Mouse (Mus musculus) heart, embryonic 11.5 days (tissue): ENCODE measurements at regions not wholly inside any gene's neighbourhood (a gene's known extent, or its start where the extent isn't known, plus 50 kb on each side); places are given as distances from the start of the nearest gene placed in this dataset.

ENCODE experiments used
- ATAC-seq: fragments of 200-750 bp; cut with Nextera tagmentation; replicated peaks from 2 replicates; pipeline ENCODE4 v1.8.0; 2017; ENCODE audit warnings: moderate library complexity; ENCODE audit not compliant: insufficient number of reproducible peaks, low FRiP score, low TSS enrichment
- H3K27ac ChIP-seq: fragments of 300-500 bp; sonication (generic); 2 replicates; pipeline ENCODE4 v1.5.1; 2014; ENCODE audit warnings: mild to moderate bottlenecking, low read depth, low read length
- H3K27me3 ChIP-seq: fragments of 300-500 bp; sonication (generic); 2 replicates; pipeline ENCODE4 v1.6.1; 2014; ENCODE audit warnings: mild to moderate bottlenecking, low read length, mixed read lengths; ENCODE audit not compliant: control insufficient read depth, insufficient read depth
- H3K36me3 ChIP-seq: fragments of 300-500 bp; sonication (generic); 2 replicates; pipeline ENCODE4 v1.6.1; 2014; ENCODE audit warnings: mild to moderate bottlenecking, low read length, moderate library complexity, mixed read lengths; ENCODE audit not compliant: control insufficient read depth, insufficient read depth
- H3K4me1 ChIP-seq: fragments of 300-500 bp; sonication (generic); 2 replicates; pipeline ENCODE4 v1.6.1; 2014; ENCODE audit warnings: low read length; ENCODE audit not compliant: control insufficient read depth, insufficient read depth
- H3K4me2 ChIP-seq: fragments of 300-500 bp; sonication (generic); 2 replicates; pipeline ENCODE4 v1.6.1; 2014; ENCODE audit warnings: mild to moderate bottlenecking, moderate library complexity
- H3K4me3 ChIP-seq: fragments of 300-500 bp; sonication (generic); 2 replicates; pipeline ENCODE4 v1.5.1; 2014; ENCODE audit warnings: low read depth, low read length
- H3K9ac ChIP-seq: fragments of 300-500 bp; sonication (generic); 2 replicates; pipeline ENCODE4 v1.6.1; 2014; ENCODE audit warnings: mild to moderate bottlenecking, low read depth, low read length, moderate library complexity
- H3K9me3 ChIP-seq: fragments of 300-500 bp; sonication (generic); replicated peaks from 2 replicates; pipeline ENCODE4 v1.6.1; 2016; ENCODE audit warnings: low read length; ENCODE audit not compliant: control insufficient read depth
- WGBS: fragments of 180-500 bp; shearing (Covaris S2); extraction: QIAGEN DNeasy Blood & Tissue Kit; methylation state at CpG from one replicate; pipeline ENCODE4 v1.1.7; 2014; ENCODE audit not compliant: insufficient replicate concordance; 5-methylcytosine and 5-hydroxymethylcytosine counted together

- Histone ChIP-seq H3K9me3 (no peaks in the 10 kb centered on the region), H3K4me2 (no peak overlapping the region), H3K27ac (no peak overlapping the region), H3K9ac (no peak overlapping the region), H3K4me1 (no peaks in the 10 kb centered on the region), H3K4me3 (no peak overlapping the region), H3K36me3 (no peaks in the 10 kb centered on the region), H3K27me3 (no peaks in the 10 kb centered on the region)
- no peak for ATAC-seq
- WGBS: 82% methylated on average over 2 of the region's 2 CpGs
Measured at GRCm38 (mm10) chr14:9492228-9492627, 826.2 kb upstream of the 4930452B06Rik start.

GRCm38 (mm10) chr14:9488585-9488984 is 822.5 kb upstream of the 4930452B06Rik start:
- Histone ChIP-seq H3K9ac (no peak overlapping the region), H3K36me3 (no peaks in the 10 kb centered on the region), H3K27ac (no peak overlapping the region), H3K4me1 (no peaks in the 10 kb centered on the region), H3K4me3 (no peak overlapping the region), H3K9me3 (no peaks in the 10 kb centered on the region), H3K27me3 (no peaks in the 10 kb centered on the region), H3K4me2 (no peak overlapping the region)
- WGBS: 59% methylated on average over 1 of the region's 1 CpGs
- no peak for ATAC-seq

GRCm38 (mm10) chr14:9478981-9479380 is 812.9 kb upstream of the 4930452B06Rik start:
- Histone ChIP-seq H3K9ac (no peak overlapping the region), H3K27ac (no peak overlapping the region), H3K4me1 (no peaks in the 10 kb centered on the region), H3K27me3 (no peaks in the 10 kb centered on the region), H3K4me2 (no peak overlapping the region), H3K4me3 (no peak overlapping the region), H3K36me3 (no peaks in the 10 kb centered on the region), H3K9me3 (no peaks in the 10 kb centered on the region)
- ATAC-seq: no peak

DNA sequence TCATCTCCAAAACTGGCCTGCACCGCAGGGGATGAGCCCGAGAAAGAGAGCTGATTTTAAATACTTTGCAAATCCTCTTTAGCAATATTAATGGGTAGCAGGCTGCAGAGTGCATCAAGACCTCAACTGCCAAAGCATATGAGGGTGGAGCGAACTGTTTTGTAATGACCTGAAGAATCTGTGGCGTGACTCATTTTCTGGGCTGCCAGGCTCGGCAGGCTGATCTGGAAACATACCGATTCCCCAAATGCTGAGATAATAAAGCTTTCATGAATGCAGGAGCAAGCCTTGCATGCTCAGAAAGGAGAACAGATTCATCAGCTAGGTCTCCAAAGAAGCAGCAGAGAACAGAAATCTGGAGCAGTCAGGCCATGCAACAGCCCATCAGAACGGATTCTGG is 809.1 kb upstream of the 4930452B06Rik start:
- Histone ChIP-seq H3K9me3 (no peaks in the 10 kb centered on the region), H3K4me3 (no peak overlapping the region), H3K27ac (no peak overlapping the region), H3K9ac (no peak overlapping the region), H3K36me3 (no peaks in the 10 kb centered on the region), H3K4me2 (no peak overlapping the region), H3K4me1 (no peaks in the 10 kb centered on the region), H3K27me3 (no peaks in the 10 kb centered on the region)
- no peak for ATAC-seq
- WGBS: 73% methylated on average over 7 of the region's 7 CpGs

- no peak overlapping the region for H3K9ac ChIP-seq
- no peak for ATAC-seq
- no peak overlapping the region for H3K4me3 ChIP-seq
- no peak overlapping the region for H3K4me2 ChIP-seq
- H3K36me3 ChIP-seq: no peaks in the 10 kb centered on the region
- no peaks in the 10 kb centered on the region for H3K27me3 ChIP-seq
- no peak overlapping the region for H3K27ac ChIP-seq
- no peaks in the 10 kb centered on the region for H3K4me1 ChIP-seq
- no peaks in the 10 kb centered on the region for H3K9me3 ChIP-seq
Measured at GRCm38 (mm10) chr14:9469686-9470085, 803.6 kb upstream of the 4930452B06Rik start.

DNA sequence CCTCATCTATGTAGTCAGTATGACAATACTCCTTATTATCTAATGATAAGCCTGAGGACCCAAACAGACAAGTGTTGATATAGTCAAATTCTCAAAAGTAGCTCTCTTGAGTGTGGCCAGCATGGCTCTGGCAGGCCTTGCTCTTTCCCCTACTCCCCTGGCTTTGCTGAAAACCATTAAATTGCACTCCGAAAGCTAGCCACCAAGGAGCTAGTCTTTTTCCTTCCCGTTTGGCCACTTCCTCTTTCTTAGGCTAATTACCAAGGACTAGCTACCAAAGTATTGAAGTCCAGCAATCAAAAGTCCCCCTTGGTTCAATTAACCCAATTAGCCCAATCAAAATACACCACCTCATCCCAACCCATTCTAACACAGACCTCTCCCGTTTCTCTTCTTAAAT is 802.6 kb upstream of the 4930452B06Rik start:
- ATAC-seq: no peak

GRCm38 (mm10) chr14:9467690-9468458 is 801.8 kb upstream of the 4930452B06Rik start:
- H3K4me2 ChIP-seq: no peak overlapping the region
- H3K27ac ChIP-seq: no peak overlapping the region
- no peak overlapping the region for H3K9ac ChIP-seq
- WGBS: 50% methylated on average over 7 of the region's 7 CpGs
- no peaks in the 10 kb centered on the region for H3K9me3 ChIP-seq
- no peaks in the 10 kb centered on the region for H3K27me3 ChIP-seq
- H3K4me3 ChIP-seq: no peak overlapping the region
- ATAC-seq: no peak
- H3K4me1 ChIP-seq: no peaks in the 10 kb centered on the region
- no peaks in the 10 kb centered on the region for H3K36me3 ChIP-seq

More for the DNA sequence above, 802.6 kb upstream of the 4930452B06Rik start:
- H3K4me1 ChIP-seq: no peaks in the 10 kb centered on the region
- no peaks in the 10 kb centered on the region for H3K27me3 ChIP-seq
- H3K36me3 ChIP-seq: no peaks in the 10 kb centered on the region
- H3K9ac ChIP-seq: no peak overlapping the region
- H3K4me2 ChIP-seq: no peak overlapping the region
- no peak overlapping the region for H3K27ac ChIP-seq
- no peak overlapping the region for H3K4me3 ChIP-seq
- WGBS: 72% methylated on average over 3 of the region's 3 CpGs
- no peaks in the 10 kb centered on the region for H3K9me3 ChIP-seq

GRCm38 (mm10) chr14:9460006-9460405 is 794.0 kb upstream of the 4930452B06Rik start:
- 81% methylated on average over 3 of the region's 3 CpGs for WGBS
- ATAC-seq: no peak
- Histone ChIP-seq H3K27me3 (no peaks in the 10 kb centered on the region), H3K4me2 (no peak overlapping the region), H3K36me3 (no peaks in the 10 kb centered on the region), H3K27ac (no peak overlapping the region), H3K4me1 (no peaks in the 10 kb centered on the region), H3K9ac (no peak overlapping the region), H3K9me3 (no peaks in the 10 kb centered on the region), H3K4me3 (no peak overlapping the region)

DNA sequence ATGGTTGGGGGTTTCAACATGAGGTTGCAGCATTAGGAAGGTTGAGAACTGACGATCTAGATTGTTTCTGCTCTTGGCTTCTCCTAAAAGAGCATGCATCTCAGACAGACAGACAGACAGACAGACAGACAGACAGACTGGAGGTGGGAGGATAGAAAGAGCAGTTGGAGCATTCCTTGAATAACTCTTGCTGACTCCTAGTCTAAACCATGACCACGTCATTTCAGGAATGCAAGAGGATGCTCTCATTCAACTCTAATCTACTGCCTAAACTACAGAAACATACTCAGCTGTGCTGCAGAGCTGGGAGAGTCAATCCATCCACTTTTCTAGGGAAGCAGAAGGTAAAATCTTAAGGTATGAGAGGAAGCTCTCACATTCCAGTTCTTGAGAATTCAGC is 792.8 kb upstream of the 4930452B06Rik start:
- Histone ChIP-seq H3K4me3 (no peak overlapping the region), H3K27ac (peak overlapping the region; percentile 22; the same call in 1 of the 2 replicates), H3K9me3 (no peaks in the 10 kb centered on the region), H3K27me3 (no peaks in the 10 kb centered on the region), H3K4me2 (no peak overlapping the region), H3K9ac (no peak overlapping the region), H3K4me1 (no peaks in the 10 kb centered on the region), H3K36me3 (no peaks in the 10 kb centered on the region)
- no peak for ATAC-seq
- 38% methylated on average over 2 of the region's 2 CpGs for WGBS
